Mouse (Mus musculus) embryo, embryonic 9.5 days (tissue): ENCODE measurements around the gene Rtl1.
A peak's percentile ranks its signal among the peaks of the same experiment; 100 is the strongest.

ENCODE experiments used
- DNase-seq: peaks from one replicate; pipeline ENCODE4 v3.0.0-alpha.2; 2017; ENCODE audit errors: extremely low spot score

The Rtl1 gene

DNA sequence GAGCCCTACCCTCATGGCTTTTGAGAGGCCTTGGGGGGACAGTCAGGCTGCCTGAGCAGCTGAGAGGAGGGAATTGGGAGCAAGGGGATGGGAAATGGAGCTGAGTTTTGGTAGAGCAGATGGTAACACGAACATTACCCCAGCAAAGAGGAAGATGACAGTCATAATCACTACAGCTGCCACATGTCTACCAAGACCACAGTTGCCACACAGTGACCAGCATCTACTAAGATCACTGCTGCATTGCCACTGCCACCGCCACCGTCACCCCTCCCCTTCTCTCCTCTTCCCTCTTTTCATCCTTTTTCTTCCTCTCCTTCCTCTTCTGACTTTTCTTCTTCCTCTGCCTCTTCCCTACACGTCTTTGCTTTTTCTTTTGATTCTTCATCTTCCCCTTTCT is 27.9 kb downstream of the Rtl1 start:
- DNase-seq = no peak

DNA sequence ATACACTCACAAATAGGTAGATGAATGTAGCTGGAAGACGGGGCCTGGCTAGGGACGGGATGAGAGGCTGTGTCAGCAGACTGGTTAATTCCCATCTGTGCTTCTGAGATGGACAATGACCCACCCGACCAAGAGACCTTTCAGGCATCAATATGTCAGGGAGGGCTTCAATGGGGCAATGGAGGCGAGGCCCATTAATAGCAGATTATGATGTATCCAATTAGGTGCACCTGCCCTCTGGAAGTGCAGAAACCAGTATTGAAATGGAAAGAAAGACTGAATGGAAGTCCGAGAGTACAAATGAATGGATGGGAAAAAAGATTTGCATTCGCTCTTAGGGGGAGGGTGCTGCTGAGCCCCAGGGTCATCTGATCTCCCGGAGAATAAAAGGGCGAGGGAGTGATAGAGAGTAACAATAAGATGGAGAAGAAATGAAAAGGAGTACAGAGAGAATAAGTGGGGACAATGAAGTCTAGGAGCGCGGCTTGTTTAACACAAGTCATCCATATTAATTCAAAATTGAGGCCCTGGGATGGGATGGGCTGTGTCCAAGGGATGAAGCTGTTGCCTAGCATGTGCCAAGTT is 39.9 kb downstream of the Rtl1 start:
- no peak for DNase-seq

DNA sequence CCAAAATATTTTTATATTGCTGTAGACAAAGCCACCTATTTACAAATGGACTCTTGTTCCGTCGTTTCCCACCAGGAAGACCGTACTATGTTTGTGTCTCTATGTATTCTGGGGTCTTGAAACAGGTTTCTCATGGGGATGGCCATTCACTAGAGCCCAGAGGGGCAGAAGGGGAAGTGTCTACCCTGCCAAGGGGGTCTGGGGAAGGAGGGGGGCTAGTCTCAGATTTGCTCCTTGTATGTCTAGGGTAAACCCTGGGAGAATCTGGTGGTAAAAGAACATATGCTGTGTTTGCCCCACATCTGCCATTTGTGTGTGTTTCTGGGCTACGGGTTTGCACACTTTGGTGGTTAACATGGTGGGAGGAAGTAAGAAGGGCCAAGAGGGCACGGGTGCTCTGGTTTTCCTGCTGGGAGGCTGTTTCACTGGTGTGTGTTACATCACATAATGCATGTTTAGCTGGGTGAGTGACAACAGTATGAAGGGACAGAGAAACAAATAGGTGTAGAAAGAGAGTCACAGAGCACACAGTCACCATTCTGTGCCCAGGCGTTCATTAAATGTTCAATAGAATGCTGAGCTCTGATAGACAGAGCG is 41.1 kb downstream of the Rtl1 start:
- DNase-seq = no peak

DNA sequence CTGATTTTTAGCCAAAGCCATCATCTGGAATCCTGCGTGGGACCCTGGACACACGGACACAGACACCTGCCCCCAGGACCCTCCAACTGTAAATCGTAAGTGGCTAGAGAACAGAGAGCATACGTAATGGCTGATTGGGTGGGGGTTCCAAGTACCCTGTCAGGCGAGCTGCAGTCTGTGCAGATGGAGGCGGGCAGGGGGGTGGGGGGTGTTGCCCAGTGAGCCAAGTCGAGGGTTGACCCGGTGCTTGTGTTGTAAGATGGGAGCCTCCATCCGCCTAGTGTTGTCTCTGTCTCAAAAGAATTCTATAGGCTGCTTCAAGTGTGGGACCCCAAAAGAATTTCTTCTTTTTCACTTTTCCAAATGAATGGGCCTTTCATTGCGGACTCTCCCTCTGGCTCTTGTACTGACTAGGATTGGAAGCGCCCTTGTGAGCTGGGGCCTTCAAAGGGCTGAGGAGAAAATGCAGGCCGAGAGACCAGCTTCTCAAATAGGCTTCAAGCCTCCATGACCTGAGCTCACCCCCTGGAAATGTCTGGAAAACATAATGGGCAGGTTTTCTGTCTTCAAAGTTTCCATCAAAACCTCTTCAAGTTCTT is 41.8 kb downstream of the Rtl1 start:
- no peak for DNase-seq

DNA sequence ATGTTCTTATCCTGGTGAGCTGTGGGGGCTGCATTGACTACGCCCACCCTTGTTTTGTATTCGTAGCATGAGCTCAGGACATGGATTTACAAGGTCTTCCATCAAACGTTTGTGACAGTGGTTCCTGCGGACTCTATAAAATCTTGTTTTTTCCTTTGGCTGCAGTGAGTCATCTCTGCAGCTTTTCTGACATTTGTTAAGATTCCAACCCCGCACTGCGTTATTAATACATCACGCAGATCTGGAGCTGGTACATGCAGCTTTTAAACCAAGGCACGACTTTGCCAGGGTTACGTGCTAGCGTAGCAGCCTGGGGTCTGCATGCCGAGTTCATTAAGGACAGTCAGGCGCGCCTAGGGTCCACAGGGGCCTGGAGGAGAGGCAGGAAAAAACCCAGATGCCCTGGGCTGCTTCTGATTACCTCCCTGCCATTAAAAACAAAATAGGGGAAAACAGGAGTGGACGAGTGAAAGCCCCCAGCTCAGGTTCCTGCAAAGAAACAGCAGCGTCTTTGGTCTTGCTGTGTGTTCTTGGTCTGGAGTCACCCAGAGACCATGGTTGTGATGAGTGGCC is 44.2 kb downstream of the Rtl1 start:
- no peak for DNase-seq

DNA sequence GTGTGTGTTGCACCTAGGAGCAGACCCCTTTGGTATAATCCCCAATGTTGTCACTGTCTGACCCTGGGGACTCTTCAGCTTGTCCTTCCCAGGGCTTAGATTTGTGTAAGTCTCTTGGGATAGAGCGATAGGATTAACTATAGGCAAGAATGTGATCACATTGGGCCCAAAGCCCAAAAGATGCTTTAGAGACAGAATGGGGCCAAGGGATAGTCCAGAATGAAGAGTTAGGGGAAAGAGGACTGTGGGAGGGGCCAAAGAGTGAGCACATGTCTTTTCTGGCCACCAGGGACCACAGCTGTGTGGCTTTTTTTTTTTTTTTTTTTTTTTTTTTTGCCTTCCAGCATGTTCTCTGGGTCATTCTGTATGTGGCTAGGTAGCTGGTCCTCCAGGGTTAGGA is 46.6 kb downstream of the Rtl1 start:
- DNase-seq = no peak

DNA sequence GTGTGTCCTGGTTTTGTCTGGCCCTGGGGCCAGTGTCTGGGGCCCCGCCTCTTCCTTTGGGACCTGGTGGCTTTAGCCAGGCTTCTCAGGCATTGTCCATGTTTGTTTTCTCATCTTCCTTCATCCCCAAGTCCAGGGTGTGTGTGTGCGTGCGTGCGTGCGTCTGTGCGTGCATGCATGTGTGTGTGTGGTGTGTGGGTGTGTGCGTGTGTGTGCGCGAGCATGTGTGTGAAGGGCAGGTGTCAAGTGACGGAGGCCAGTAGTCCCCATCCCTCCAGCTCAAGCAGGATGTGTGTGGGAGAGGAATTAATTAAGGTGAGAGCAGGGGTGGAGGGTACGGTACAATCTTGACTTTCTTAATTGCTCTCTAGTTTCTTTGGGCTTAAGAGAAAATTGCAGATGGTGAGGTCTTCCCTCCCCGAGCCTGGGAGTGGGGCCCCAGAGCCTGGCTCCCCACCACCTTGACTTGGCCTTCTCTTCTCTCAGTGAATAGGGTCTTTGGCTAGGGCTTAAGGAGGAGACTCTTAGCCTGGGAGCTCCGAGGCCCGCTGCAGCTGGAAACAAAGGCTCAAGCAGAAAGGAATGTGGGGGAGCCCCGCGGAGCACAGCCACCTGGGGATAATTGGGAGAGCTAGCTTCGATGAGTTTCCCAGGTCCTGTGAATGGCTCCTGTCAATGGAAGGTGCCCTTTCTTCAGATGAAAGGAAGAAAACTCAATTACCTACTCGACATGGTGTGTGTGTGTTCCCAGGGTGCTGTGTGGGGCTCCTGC is 47.2 kb downstream of the Rtl1 start:
- DNase-seq = no peak

DNA sequence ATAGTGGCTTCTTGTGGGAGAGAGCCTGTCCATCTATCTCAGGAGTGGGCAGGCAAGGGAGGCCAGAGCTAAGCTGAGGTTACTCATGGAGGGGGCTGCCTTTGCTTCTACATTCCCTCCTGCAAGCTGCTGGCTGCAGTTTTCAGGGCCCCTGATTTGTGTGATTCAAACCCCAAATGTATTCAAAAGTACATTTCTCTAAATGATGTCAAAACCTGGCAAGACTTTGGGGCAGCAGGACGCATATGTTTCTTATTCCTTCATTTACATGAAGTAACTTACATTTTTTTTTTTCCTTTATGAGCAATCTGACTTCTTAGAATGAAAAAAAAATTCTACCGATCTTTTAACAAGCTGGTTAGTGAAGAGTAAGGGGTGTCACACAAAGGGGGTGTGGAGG is 48.4 kb downstream of the Rtl1 start:
- DNase-seq = no peak

DNA sequence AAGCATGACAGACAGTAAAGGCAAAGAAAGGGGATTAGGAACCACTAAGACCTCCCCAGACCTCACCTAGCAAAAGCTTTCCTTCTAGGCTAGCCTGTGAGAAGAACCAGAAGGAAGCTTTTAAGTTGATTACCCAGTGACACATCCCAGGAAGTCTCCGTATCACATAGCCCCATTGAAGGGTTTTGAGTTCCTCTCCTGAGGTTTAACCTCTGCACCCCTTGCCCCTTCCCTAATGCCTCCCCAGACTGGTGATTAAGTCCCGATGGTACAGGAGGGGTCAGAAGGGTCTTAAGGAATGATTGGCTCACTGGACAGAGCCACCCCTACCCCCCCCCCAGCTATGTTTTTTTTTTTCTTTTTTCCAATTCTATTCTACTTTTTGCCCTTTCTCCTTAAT is 53.0 kb downstream of the Rtl1 start:
- DNase-seq = no peak

DNA sequence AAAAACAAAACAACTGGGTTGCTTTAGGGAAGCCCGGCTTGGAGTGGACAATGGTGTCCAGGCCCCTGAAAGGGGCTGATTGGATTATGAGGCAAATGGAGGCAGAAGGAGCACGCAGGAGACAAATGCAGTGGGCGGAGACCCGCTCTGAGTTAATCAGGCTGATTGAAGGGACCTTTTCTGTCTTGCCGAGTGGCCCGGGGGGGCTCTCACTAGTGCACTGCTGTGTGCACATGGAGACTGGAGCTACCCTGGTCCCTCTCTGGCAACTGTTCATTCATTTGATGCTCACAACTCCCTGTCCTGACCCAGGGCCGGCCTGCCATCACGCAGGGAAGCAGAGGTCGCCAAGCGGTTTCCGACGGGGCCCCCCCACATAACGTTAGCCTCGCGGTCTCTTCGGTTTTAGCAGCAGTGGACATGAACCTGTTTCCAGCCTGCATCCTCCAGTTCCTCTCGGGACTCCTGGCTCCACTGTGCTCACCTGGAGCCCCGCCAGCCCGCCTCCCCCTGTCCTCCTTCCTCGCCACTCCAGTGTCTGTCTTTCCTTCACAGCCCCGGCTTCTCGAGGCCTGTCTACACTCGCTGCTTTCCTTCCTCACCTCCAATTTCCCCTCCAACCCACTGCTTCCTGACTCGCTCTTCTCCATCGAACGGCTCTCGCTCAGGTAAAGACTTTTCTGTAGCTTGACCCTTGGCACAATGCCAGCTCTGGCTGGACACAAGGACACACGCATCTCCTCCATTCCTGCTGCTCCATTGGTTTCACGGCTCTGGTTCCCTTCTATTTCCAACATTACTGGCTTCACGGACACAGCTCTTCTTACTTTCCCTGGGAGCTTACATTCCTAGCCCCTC is 54.0 kb downstream of the Rtl1 start:
- no peak for DNase-seq

DNA sequence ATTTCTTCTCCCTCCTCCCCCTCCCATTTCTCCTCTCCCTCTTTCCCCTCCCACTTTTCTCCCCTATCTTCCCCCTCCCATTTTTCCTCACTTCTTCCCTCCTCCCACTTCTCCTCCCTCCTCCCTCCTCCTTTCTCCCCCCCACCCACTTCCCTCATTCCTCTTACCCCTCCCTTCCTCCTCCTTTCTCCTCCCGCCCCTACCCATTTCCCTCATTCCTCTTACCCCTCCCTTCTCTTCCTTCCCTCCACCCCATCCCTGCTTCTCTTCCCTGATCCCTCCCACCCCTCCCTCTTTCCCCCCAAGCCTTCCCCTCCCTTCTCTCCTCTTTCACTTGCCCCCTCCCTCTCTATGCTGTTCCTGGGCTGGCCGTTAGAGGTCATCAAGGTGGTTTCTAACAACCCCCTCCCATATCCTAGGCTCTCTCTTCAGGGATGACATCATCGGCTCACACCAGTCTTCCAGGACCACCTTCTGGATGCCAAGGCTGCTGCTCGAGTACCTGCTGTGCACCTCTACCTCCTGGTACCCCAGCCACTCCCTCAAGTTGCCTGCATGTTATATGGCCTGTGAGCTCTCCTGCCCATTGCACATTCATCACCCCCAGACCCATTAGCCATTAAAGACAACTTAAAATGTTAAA is 56.7 kb downstream of the Rtl1 start:
- no peak for DNase-seq

DNA sequence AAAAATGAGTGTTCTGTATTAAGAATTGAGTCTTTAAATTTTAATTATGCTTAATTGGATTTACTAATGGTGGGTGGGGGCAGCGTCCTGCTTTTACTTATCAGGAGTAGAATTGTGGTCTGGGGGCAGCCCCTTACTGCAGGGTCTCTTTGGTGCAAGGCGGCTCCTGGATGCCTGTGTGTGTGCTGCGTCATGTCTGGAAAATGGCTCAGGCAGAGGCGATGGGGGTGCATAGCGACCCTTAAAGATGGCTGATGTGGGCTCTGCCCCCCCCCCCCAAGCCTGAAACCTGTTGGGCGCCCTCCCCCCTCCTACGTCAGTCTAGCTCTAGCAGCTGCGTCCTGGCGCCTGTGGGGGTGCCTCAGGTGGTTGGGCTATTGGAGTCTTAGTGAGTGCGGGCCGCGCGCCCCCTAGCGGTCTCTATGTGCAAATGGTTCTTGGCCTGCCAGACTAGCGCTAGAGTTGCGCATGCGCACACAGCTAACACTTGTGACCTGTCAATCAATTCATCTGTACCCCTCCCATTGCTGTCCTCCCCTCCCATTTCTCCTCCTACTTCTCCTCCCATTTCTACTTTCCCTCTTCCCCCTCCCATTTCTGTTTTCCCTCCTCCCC is 57.4 kb downstream of the Rtl1 start:
- DNase-seq = peak; percentile 74

DNA sequence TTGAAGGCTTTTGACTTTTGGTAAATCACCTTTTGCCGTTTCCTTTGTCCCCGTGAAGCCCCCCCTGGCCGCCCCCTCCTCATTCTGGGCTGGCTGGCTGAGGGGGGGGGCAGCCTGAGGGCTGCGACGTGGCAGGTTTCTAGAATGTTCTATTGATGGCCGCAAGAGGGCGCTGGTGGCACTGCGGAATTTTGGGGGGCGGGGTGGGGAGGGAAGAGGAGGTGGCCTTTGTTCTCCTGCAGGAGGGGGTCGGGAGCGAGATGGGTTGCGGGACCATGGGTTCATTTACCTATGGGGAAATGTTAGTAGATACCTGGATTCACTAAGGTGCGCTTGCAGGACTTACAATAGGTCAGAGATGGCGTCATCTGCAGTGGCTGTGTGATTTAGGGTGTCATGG is 58.1 kb downstream of the Rtl1 start:
- no peak for DNase-seq

DNA sequence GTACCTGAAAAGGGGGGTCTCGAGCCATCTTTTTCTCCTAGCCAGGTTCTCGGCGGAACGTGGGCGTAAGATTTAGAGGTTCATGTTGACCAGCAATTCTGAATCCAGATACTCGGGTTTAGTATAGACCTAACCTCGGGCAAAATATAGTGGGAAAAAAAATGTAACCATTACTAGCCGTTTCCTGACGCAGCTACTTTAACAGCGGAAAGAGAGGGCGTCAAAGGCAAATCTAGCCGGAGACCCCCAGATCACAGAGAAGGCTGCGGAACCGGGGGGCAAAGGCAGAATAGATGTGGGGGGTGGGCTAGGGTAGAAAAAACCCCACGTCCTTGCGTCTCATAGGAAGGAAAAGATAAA is 58.6 kb downstream of the Rtl1 start:
- DNase-seq = no peak

DNA sequence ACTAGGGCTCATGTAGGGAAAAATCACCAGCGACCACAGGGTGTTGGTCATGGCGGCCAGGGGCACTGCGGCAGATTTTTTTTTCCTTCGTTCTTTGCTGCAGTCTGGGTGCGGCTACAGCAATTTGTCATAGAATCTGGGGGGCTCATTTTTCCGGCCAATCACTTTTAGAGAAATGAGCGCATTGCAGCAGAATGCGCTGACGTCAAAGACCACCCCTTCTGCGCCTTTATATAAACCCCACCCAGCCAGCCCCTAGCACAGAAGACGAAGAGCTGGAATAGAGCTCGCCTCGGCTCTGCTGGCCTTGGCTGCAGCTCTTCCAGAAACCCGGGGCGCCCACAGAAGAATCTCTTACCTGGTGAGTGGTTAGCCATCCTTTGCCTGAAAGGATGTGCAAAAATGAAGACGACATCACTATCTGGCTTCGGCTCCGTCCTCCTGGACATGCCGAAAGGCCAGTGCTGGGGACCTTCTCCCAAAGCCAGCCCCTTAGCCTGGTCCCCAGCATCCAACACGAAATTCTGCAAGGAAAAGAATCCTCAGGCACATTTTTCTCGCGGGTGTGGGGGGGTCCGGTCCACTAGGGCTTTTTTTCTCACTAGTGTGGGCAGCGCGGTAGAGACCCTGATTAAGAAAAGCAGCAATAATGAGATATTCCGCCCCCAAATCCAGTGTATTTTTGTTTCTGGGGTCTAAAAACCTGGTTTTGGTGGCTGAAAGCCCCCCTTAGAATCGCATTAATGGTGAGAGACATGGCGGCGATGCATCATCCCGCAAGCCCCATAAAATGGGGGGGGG is 59.2 kb downstream of the Rtl1 start:
- DNase-seq = no peak

DNA sequence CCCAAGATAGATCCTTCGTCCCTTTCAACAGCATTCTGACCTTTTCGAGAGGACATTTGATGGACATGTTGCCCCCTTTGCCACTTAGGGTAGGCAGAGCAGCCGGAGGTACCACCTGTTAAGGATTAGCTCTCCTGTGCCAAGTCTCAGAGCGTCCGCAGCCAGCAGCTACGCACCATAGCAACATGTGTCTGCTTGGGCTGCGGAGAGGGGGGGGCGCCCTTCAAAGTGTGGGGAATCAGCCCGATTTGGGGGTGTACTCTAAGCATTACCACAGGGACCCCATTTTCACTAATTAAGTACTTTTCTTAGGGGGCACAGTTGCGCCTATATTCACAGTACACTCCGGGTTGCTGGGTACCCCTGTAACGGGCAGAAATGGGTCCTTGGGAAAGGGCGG is 60.2 kb downstream of the Rtl1 start:
- no peak for DNase-seq
